Mouse (Mus musculus) ES-E14 (cell line): Measurements from ENCODE around the gene Poll. TPM values are rescaled to one million over a fixed set of nuclear protein-coding genes. Genes with fewer than 3 reads are reported as not detected.

Experiments used
- DNase-seq: peaks from one replicate; pipeline ENCODE4 v3.0.0-alpha.2; 2013; ENCODE audit warnings: low read depth, low spot score
- H3K27ac ChIP-seq: 2 replicates; pipeline ENCODE4 v1.5.1; 2012; ENCODE audit warnings: low read depth, mild to moderate bottlenecking, low read length, moderate library complexity, mixed read lengths; ENCODE audit not compliant: poor library complexity, insufficient read depth, severe bottlenecking
- H3K36me3 ChIP-seq: 2 replicates; pipeline ENCODE4 v1.6.1; 2012; ENCODE audit warnings: mild to moderate bottlenecking, low read length, moderate library complexity, mixed read lengths; ENCODE audit not compliant: control insufficient read depth, poor library complexity, insufficient read depth, severe bottlenecking
- H3K4me1 ChIP-seq, 2 experiments: fragments of 150-350 bp in 1 of 2; sonication (generic) in 1 of 2; 2 replicates each; pipeline ENCODE4 v1.6.1; 2012; ENCODE audit warnings: low read length in 2 of 2, mild to moderate bottlenecking in 1 of 2, mixed read lengths in 1 of 2; ENCODE audit not compliant: control insufficient read depth in 2 of 2, insufficient read depth in 2 of 2, poor library complexity in 1 of 2
- H3K4me3 ChIP-seq, 2 experiments: fragments of 150-350 bp in 1 of 2; sonication (generic) in 1 of 2; 2 replicates each; pipeline ENCODE4 v1.5.1; 2012; ENCODE audit warnings: low read length in 2 of 2, low read depth in 1 of 2, mild to moderate bottlenecking in 1 of 2, mixed read lengths in 1 of 2; ENCODE audit not compliant: insufficient read depth in 1 of 2, poor library complexity in 1 of 2, severe bottlenecking in 1 of 2
- H3K9ac ChIP-seq: 2 replicates; pipeline ENCODE4 v1.6.1; 2012; ENCODE audit warnings: low read depth, mild to moderate bottlenecking, low read length, mixed read lengths; ENCODE audit not compliant: poor library complexity, insufficient read depth, severe bottlenecking
- H3K9me3 ChIP-seq: fragments of 150-350 bp; sonication (generic); 2 replicates; pipeline ENCODE4 v1.6.1; 2012; ENCODE audit warnings: low read depth, mild to moderate bottlenecking, low read length; ENCODE audit not compliant: control insufficient read depth, insufficient read depth
- CHD2 ChIP-seq: IDR thresholded peaks from 2 replicates; pipeline ENCODE4 v1.6.1; 2014; ENCODE audit warnings: mild to moderate bottlenecking, low read depth, low read length, inconsistent platforms
- HCFC1 ChIP-seq: IDR thresholded peaks from 2 replicates; pipeline ENCODE4 v1.6.1; 2012; ENCODE audit warnings: low read length, inconsistent platforms, borderline replicate concordance; ENCODE audit not compliant: insufficient read depth
- MAFK ChIP-seq: IDR thresholded peaks from 2 replicates; pipeline ENCODE4 v1.6.1; 2014; ENCODE audit warnings: mild to moderate bottlenecking, low read depth, low read length, inconsistent platforms; ENCODE audit not compliant: insufficient read depth
- ZC3H11A ChIP-seq: IDR thresholded peaks from 2 replicates; pipeline ENCODE4 v1.6.1; 2012; ENCODE audit warnings: low read depth, mild to moderate bottlenecking, inconsistent platforms, low read length, borderline replicate concordance
- ZNF384 ChIP-seq: IDR thresholded peaks from 2 replicates; pipeline ENCODE4 v1.6.1; 2012; ENCODE audit warnings: low read depth, low read length, inconsistent platforms
- in situ Hi-C, 2 experiments: fragments of 600-800 bp; cut with MboI; formaldehyde crosslinking; loops; one replicate each; pipeline ENCODE4 v1.15.1; 2025; ENCODE audit warnings: low sequenced_read_pairs in 2 of 2, inconsistent platforms in 1 of 2; ENCODE audit not compliant: unreplicated experiment in 2 of 2
- total RNA-seq: library from RNA; depleted of rRNA; stranded (reverse); fragments of 300-350 nt; gene quantifications from 2 replicates; pipeline ENCODE4 v1.2.3, GENCODE M21; 2012

The Poll gene
- total RNA-seq, 1 experiment, result 13.4 TPM

DNA sequence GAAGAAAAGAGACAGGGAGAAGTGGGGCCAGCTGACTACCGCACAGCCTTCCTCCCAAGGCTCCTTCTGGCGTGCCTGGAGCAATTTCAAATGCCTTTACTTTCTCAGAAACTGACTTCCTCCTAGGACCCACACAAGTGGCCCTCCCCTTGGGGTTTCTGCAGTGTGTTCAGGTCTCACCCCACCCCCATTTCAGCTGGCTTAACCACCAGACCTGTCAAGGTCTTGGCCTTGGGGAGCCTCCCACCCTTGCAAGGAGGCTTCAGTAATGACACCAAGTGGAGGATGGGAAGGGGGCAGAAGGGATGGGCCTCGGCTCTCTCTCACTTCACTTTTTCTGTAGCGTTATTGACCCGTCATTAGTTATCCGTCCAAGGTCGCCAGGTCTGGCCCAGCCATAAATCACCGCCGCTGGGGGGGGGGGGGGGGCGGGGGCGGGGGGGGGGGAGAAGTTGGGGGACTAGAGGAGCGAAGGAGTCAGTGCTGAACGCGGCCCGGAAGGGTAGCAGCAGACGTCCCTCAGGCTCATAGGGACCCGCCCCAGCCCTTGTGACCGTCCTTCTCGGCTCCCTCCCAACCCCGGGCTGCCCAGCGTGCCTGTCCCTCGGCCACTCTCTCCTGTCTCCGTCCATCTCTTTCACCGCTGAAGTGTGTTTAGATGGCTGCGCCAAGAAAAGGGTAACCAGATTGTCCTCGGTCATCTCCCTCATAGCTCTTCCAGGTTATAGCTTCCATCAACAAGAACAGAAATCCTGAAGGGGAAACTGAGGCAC lies 16.0 kb downstream of the Poll start:
- no peak overlapping the region for H3K9ac ChIP-seq
- H3K36me3 ChIP-seq, result no peaks in the 10 kb centered on the region
- peaks cover 0 to 3% of the 10 kb centered on the region in 2 experiments; a peak in 1 of 4 replicates for H3K4me1 ChIP-seq
- H3K4me3 ChIP-seq, result peak overlapping the region; percentile 36 to 74
- H3K27ac ChIP-seq, result no peak overlapping the region
- no peak for TF ChIP-seq ZNF384
- no peak for TF ChIP-seq MAFK
- no peak for DNase-seq
- no peaks in the 10 kb centered on the region for H3K9me3 ChIP-seq
- in situ Hi-C loops, result loop anchor here in 1 of 2 experiments (10.0 kb wide), 1 partner anchor 320 kb away; no protein-coding TSS in a partner anchor

GRCm38 (mm10) chr19:45542061-45542460 lies 18.3 kb downstream of the Poll start:
- Histone ChIP-seq H3K4me3 (peak overlapping the region; percentile 43 to 67), H3K9me3 (no peaks in the 10 kb centered on the region), H3K27ac (no peak overlapping the region), H3K9ac (no peak overlapping the region), H3K36me3 (no peaks in the 10 kb centered on the region), H3K4me1 (peaks cover 0 to 2% of the 10 kb centered on the region in 2 experiments; a peak in 1 of 4 replicates)
- DNase-seq, result no peak
- TF ChIP-seq HCFC1 (no peak), MAFK (no peak), CHD2 (no peak), ZNF384 (no peak), ZC3H11A (no peak)
- in situ Hi-C loops, result loop anchor here in 1 of 2 experiments (10.0 kb wide), 1 partner anchor 317 kb away; no protein-coding TSS in a partner anchor

DNA sequence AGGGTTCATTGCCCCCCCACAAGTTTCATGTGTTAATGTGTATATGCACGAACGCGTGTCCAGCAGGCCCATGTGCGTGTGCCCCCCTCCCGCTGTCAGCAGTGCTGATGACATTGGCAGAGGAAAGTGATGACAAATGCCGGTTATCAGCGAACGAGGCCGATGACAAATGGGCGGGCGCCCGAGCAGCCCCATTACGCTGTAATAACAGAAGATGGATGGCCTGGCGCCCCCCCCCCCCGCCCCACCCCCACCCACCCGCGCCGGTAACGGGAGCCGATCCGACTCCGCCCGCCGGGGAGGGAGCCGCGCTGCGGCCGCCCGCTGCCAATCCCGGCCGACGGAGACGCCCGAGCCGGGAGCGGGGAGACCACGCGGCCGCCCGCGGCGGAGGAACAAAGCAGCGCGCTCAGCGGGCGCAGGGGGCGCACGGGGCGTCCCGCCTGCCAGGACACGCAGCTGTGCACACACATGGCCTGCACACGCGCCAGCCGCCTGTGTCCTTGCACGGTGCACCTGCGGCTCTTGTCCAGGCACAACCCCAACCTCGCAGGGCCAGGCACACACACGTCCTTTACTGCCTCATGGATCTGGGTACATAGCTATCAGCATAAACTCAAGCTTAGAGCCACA lies 18.8 kb downstream of the Poll start:
- peak overlapping the region; percentile 58 for H3K9ac ChIP-seq
- no peaks in the 10 kb centered on the region for H3K36me3 ChIP-seq
- in situ Hi-C loops, result loop anchor here in 1 of 2 experiments (10.0 kb wide), 1 partner anchor 317 kb away; no protein-coding TSS in a partner anchor
- H3K27ac ChIP-seq, result no peak overlapping the region
- peak overlapping the region; percentile 46 to 67 for H3K4me3 ChIP-seq
- H3K9me3 ChIP-seq, result no peaks in the 10 kb centered on the region
- no peak for TF ChIP-seq CHD2
- no peak for TF ChIP-seq ZC3H11A
- TF ChIP-seq HCFC1, result peak; percentile 10; the same call in 1 of the 2 replicates
- no peak for DNase-seq
- peaks cover 0 to 2% of the 10 kb centered on the region in 2 experiments; a peak in 1 of 4 replicates for H3K4me1 ChIP-seq

GRCm38 (mm10) chr19:45540657-45541408 lies 19.5 kb downstream of the Poll start:
- Histone ChIP-seq H3K36me3 (no peaks in the 10 kb centered on the region), H3K9ac (no peak overlapping the region), H3K9me3 (no peaks in the 10 kb centered on the region), H3K4me3 (peak overlapping the region; percentile 46 to 67; a peak in 3 of 4 replicates), H3K4me1 (peaks cover 0 to 2% of the 10 kb centered on the region in 2 experiments; a peak in 1 of 4 replicates), H3K27ac (no peak overlapping the region)
- in situ Hi-C loops, result loop anchor here in 1 of 2 experiments (10.0 kb wide), 1 partner anchor 316 kb away; no protein-coding TSS in a partner anchor
- TF ChIP-seq HCFC1 (no peak), ZNF384 (no peak), ZC3H11A (no peak), CHD2 (no peak), MAFK (no peak)
- no peak for DNase-seq
